Mouse (Mus musculus): ENCODE results near the gene Atp7a.
"Not testable (repeated sequence)": the region's sequence is repeated elsewhere in the genome, so short reads cannot be mapped to it uniquely, and the experiment has no call there.

The Atp7a gene

DNA sequence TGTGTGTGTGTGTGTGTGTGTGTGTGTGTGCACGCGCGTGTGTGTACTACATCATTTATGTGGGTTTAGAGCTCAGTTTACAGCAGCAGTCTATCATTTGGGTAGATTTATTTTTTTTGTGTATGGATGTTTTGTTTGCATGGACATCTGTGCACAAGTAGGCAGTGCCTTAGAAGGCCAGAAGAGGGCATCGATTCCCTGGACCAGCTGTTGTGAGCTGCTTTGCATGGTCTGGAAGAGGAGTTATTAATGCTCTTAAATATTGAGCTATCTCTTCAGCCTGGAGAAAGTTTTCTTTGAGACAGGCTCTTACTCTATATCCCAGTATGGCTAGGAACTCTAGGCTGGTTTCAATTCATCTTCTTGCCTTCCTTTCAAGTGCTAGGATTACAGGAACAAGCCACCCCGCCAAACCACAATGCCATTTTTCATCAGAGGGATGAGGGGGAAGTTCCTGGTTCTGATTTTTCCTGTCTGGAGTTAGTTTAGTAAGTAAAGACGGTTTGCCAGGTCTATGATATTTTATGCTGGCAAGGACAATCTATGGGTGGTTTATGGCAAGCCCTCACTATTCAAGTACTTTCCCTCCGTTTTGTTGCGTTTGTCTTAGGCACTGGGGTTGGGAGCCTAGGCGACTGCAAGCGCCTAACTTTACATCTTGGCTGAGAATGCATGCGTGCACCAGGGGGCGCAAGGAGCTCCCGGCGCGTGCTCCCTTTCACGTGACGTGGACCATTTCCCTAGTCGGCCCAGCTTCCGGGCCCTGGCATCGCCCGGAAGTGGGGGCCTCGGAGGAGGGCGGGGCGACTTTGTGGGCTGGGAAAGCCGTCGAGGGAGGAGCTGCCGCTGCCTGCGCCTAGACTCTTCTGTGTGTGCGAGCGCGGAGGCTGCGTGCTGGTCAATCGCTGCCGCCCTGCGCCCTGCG, at the start of gene Atp7a:
Gene Atp7a, plus strand, starts transcription at position 859 of the 925 bp plus-strand sequence.
- DNase-seq (ENCODE audit: low spot score in 2 of 2), result peak; percentile 93

DNA sequence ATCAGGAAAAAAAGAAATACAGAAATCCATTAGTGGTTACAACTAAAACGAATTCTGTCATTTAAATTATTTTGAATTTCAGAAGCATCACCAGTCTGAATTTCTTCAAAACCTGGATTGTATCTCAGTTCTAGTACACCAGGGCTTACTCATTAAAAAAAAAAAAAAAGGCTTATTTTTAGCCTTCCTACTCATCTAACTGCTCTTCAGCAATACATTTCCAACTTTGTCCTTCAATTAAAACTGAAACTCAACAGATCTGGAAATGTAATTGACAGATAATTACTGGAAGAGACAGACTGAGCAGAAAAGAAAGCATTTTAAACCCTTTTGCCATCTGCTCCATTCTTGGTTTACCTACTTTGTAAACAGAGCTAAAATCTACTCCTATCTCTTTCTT, 25.5 kb upstream of the Atp7a start:
- DNase-seq (ENCODE audit: low spot score in 2 of 2), result no peak

DNA sequence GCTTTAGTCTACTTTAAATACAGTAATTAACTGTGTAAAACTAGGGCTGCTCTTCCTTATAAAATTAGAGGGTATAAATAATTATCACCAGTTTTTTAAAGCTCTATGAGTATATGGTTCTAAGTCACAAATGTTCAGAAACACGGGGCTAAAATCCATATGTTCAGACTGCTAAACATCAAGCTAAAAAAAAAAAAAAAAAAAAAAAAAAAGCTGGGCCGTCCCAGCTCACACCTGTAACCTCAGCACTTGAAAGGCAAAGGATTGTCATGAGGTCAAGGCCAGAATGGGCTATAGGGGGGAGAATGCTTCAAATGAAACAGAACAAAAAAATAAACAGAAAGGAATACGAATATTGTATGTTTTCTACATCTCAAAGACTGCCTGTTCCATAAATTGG, 16.3 kb upstream of the Atp7a start:
- no peak for DNase-seq (ENCODE audit: low spot score in 2 of 2)

DNA sequence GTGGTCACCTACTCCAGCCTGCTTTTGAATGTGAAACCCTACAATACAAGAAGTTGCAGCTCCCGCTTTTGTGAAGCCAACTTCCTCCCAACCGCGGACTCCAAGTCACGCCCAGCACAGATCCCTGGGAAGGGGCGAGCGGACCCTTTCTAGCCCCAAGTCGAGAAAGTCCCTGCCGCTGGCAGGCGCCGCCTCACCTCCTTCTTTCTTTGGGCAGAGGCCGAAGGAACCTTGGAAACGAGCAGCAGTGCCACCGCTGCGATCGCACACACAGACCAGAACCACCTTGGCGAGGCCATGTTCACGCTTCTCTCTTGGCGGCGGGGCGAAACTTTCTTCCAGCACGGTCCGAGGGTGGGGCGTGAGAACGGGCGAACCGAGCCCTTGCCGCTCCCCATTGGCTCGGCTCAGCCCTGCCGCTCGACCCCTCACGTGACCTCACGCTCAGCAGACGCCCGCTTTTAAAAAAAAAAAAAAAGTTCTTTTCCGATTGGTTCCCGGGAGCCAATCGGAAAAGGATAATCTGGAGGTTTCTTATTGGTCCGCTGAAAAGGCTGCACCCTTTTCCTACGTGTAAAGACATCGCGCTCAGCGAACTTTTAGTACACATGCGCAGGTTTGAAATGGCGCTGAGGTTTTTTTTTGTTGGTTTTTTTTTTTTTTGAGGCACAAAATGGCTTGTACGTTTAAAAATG, 15.5 kb upstream of the Atp7a start, which contains the start of gene Magt1:
Gene Magt1, minus strand, starts transcription at position 442 of the 695 bp plus-strand sequence.
- DNase-seq (ENCODE audit: low spot score in 2 of 2), result peak; percentile 89 to 92

DNA sequence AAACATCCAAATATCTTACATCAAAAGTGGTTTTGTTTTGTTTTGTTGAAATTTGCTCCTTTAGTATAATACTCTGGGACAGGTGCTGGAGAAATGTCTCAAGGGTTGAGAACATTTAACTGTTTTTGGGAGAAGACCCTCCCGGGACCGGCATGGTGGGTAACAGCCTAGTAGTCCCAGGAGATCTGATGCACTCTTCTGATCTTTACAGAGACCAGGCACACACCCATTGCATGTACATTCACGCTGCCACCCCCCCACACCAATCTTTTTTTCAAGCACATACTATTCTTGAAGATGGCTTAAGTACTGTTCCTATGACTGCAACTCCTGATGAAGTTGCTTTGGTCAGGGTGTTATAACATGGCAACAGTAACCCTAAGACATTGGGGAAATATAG, 14.5 kb upstream of the Atp7a start:
- no peak for DNase-seq (ENCODE audit: low spot score in 2 of 2)

DNA sequence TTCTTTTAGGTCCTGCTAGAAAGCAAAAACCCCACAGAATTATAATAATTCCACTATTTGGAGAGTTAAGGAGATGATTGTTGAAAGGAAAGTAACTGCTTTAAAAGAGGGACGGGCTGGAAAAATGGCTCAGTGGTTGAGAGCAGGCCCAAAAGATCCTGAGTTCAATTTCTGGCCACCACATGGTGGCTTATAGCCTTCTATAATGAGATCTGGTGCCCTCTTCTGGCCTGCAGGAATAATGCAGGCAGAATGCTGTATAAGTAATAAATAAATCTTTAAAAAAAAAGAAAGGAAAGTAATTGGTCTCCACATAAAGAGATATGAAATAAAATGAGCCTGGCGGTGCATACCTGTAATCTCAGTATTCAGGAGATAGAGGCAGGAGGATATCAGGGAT, 13.9 kb upstream of the Atp7a start:
- peak; percentile 39 to 53 for DNase-seq (ENCODE audit: low spot score in 2 of 2)

DNA sequence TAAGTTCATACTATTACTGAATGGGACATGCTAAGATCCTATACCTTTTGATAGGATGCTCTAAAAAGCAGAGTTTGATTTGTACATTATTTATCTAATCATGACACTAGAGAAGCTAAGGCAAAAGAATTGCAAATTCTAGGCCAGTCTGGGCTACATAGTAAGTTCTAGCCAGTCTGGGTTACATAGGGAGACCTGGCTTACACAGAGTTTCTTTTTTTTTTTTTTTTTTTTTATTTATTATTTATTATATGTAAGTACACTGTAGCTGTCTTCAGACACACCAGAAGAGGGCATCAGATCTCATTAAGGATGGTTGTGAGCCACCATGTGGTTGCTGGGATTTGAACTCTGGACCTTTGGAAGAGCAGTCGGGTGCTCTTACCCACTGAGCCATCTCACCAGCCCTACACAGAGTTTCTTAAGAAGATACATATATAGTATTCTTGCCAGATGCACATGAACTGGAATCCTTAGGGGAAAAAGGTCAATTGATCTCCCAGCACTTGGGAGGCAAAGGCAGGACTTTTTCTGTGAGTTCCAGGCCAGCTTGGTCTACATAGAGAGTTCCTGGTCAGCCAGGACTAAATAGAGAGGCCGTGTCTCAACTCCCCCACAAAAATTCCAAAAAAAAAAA, 12.2 kb upstream of the Atp7a start:
- not testable (repeated sequence) for DNase-seq (ENCODE audit: low spot score in 2 of 2)

DNA sequence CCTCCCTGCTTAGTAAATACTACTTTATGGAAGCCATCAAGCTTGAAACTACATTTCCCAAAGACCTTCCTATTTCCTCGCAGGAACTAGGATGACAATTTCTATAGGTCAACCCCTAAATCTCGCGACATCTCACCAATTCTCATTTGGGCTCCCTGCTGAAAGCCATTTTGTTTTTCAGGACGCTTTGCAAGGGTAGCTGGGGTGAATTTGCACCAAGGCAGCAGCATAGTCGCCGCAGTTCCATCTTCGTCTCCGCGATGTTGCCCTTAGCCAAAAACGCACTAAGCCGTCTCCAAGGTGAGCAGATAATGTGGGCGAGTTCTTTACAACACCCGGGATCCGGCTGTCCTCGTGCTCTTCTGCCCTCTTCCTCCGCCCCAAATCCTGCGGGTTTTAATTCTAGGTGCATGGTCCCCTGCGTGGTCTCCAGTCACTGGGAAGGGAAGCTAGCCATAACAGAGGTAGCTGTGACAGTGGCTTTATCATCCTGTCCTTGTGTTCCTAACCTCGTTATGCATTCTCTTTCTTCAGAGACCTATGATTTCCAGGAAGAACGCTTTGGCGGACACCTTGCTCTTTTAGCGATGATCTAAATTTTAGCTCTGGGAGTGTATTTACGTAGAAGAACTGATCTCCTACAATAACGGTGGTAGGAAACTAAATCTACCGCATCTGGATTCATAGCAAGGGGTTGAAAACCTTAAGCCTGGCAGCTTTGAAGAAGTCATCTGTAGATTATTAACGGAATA, 11.3 kb upstream of the Atp7a start, which contains the start of gene Cox7b:
Gene Cox7b, plus strand, starts transcription at position 130 of the 752 bp plus-strand sequence.
- DNase-seq (ENCODE audit: low spot score in 2 of 2), result peak; percentile 87 to 90

DNA sequence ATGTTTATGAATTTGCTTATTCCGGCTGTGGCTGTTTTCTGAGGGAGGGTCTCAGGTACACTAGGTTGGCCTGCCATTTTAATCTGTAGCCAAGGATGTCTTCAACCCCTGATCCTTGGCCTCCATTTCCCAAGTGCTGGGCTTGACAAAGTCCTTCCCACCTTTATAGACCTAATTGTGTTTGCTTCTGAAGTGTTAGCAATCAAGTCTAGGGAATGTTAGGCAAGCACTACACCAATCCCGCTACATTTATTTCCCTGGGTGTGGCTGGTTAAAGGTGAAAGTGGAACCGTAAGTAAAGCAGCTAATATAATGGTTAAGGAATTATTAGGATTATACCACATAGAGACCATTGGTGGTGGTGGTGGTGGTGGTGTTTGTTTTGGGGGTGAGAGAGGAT, 10.0 kb upstream of the Atp7a start:
- no peak for DNase-seq (ENCODE audit: low spot score in 2 of 2)

DNA sequence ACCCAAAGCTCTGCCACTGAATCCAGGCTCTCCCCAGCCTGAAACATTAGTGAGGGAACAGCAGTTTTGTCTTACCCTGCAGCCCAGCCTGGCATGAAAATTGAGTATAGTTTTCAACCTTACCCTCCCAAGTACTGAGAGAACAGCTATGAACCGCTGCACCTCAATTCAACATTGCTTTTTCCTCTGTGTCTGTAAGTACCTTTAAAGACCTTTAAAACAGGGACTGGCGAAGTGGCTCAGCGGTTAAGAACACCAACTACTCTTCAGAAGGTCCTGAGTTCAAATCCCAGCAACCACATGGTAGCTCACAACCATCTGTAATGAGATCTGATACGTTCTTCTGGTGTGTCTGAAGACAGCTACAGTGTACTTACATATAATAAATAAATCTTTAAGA, 9.6 kb upstream of the Atp7a start:
- no peak for DNase-seq (ENCODE audit: low spot score in 2 of 2)

DNA sequence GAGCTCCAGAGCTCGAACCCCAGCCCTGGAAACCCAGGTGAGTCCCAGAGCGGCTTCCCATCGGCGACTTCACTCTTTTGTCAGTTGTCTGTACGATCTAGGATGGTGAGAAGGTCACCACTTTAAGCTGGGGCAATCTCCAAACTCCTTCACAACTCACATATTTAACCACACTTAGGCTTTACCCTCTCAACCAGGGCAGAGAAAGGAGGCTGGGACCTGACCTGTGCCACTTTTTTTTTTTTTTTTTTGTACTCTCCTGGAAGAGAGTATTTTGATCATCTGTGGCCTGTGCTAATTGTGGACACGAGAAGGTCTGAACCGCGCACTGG, 233 bp downstream of the Atp7a start:
- no peak for DNase-seq (ENCODE audit: low spot score in 2 of 2)

DNA sequence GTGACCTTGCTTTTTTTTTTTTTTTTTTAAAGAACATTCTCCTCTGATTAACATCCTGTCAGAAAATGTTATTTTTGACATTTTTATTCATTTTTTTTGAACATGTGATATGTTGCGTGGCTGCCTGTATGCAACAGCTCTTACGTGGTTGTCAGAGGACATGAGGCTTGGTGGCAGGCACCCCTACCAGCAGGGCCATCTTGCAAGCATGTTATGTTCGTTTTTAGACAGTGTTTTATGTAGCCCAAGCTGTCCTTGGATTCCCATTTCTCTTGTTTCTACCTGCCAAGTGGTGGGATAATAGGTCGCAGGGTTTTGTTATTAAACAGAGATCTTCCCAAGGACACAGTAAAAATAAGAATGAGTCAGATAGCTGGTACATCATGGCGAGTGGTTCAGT, 3.1 kb downstream of the Atp7a start:
- no peak for DNase-seq (ENCODE audit: low spot score in 2 of 2)

DNA sequence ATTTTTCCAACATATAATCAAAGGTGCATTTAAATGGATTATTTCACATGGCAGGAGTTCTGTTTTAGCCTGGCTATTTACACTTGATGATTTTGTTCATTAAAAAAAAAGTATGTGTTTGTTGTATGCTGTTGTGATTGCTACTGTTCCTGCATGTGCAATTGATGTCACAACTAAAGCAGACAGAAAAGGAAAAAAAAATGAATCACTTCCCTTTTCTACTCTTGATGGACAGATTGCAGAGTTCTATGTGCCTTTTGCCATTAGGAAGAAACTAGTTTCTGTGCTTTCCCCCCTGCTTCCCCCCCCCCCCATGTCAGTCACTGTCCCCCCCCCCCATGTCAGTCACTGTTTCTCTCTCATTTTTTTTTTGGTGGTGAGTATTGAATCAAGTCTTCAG, 4.0 kb downstream of the Atp7a start:
- DNase-seq (ENCODE audit: low spot score in 2 of 2), result no peak

DNA sequence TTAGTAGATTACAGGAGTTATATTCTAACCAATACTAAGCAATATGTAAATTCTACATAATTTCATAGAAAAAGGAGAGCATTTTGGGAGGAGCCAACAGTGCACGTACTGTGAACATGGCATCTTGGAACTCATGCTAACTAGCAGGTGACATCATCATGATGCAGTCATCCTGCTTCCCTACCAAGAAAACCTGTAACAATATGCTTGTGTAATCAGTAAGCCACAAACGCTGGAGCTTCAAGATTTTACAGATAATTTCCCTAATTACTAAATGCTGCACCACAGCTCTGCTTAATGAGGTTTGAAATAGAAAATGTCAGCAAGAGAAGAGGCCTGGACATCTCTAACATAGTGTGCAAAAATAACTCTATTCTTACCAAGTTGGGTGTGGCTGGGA, 8.7 kb downstream of the Atp7a start:
- no peak for DNase-seq (ENCODE audit: low spot score in 2 of 2)

DNA sequence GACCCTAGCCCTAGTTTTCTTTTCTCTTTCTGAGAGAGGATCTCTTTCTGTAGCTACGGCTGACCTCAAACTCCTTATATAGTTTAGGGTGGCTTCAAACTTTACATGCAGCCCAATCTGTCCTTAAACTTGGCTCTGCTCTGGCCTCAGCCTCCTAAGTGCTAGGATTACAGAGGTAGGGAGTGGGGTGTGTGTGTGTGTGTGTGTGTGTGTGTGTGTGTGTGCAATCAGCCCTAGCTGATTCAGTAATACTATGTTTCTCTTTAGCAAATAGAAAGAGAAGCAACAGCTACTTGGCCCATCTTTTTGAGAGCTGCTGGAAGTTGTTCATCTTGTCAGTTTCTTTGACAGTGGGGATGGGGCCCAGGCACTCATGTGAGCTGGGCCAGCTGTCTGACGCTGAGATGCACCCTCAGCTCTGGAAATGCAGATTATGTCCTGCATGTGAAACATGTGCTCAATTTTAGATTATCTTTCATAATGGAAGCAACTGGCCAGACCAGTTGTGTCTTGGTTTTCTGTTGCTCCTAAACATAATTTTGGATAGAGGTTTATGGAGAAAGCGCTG, 10.2 kb downstream of the Atp7a start:
- no peak for DNase-seq (ENCODE audit: low spot score in 2 of 2)

DNA sequence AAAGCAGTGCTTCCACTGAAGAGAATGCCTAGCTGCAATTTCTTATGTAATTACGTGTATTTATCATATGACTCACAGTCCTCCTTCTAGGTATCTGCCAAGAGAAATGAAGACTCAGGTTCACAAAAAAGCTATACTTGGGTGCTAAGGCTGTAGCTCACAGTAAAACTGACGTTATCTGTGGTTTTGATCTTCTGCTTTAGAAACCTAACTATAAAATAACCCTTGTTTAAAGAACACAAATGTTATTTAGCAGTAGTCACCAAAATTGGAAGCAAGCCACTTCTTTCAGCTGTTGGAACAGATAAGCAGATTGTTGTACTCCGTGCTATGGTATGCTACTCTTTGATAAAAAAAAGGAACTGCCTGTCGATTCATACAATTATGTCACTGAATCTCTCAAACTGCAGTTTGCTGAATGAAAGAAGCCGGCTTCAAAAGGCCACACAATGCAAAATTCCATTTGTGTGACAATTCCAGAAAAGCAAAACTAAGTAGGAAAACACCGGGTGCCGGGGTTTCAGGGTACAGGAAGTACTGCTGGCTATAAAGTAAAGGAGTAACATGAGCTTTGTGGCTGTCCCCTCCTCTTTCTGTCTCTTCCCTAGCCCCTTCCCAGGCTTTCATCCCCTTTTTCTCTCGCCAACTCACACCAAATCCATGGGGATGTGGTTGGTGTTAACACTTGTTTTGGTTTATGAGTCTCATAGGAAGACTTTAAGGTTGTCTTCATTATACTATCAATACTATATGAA, 17.0 kb downstream of the Atp7a start:
- DNase-seq (ENCODE audit: low spot score in 2 of 2), result no peak

DNA sequence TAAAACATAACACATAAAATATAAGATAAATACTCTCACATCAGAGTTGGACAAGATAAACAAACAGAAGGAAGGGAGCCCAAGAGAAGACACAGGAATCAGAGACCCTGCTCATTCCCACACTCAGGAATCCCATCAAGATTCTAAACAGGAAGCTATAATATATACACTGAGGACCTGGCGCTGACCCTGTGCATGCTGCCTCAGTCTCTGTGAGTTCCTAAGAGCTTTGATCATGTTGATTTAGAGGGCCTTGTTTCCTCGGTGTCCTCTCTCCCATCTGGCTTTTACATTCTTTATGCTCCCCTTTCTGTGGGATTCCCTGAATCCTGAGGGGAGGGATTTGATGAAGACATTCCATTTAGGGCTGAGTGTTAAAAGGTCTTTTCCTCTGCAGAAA, 18.4 kb downstream of the Atp7a start:
- no peak for DNase-seq (ENCODE audit: low spot score in 2 of 2)

DNA sequence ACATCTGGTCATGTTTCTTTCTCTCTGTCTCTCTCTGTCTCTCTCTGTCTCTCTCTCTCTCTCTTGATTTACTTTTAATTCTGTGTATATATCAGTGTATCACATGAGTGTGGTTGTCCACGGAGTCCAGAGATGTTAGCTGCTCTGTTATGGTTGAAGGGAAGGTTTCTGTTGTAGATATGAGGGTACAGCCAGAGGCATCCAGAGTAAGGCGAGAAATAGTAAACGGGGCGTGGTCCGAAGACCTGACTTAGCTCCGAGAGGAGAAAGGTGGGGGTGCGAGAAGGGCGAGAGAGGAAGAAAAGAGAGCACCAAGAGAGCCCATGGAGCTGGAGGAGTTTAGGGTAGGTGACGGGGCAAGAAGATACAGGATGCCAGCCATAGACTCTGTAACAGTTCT, 18.9 kb downstream of the Atp7a start:
- no peak for DNase-seq (ENCODE audit: low spot score in 2 of 2)

DNA sequence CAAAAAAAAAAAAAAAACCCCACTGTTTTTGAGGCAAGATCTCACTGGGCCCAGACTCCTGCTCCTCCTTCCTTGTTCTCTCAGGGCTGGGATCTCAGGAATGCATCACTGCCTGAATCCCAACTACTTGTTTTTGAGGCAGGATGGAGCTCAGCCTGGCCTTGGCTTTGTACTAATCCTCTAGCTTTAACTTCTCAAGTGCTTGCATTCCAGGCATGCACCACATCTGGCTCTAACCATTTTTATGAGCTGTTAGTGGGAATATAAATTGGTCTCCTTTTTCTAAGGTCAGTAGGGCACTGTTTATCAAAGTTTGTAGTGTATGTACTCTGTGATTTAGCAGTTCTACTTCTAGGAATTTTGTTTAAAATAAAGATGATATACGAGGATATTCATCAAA, 21.1 kb downstream of the Atp7a start:
- DNase-seq (ENCODE audit: low spot score in 2 of 2), result no peak

DNA sequence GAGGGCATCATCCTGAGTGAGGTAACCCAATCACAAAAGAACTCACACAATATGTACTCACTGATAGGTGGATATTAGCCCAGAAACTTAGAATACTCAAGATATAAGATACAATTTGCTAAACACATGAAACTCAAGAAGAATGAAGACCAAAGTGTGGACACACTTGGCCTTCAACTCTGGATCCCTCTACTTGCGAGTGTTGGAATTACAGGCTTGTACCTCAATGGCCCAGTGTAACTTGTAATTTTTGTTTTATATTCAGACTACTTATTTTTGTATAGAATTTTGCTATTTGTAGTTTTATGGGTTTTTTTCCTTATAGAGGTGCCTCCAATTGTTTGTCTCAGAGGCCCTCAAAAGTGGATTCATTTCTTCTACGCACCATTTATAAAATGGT, 50.8 kb downstream of the Atp7a start:
- DNase-seq (ENCODE audit: low spot score in 2 of 2), result not testable (repeated sequence)
